Mouse (Mus musculus): ENCODE measurements around the gene Gm17334.
A peak's percentile ranks its signal among the peaks of the same experiment; 100 is the strongest.

Gm17334 gene

GRCm38 (mm10) chr11:53773087-53773486 is at the start of gene Gm17334:
Gene Gm17334, minus strand, starts transcription at chr11:53773187.
- DNase-seq (ENCODE audit: low read depth, low spot score) = no peak

- DNase-seq (ENCODE audit: low read depth, low spot score) = no peak
Observed at GRCm38 (mm10) chr11:53821945-53822338, 49.0 kb upstream of the Gm17334 start.

GRCm38 (mm10) chr11:53821230-53821944 is 48.4 kb upstream of the Gm17334 start:
- peak; percentile 72 for DNase-seq (ENCODE audit: low read depth, low spot score)

DNA sequence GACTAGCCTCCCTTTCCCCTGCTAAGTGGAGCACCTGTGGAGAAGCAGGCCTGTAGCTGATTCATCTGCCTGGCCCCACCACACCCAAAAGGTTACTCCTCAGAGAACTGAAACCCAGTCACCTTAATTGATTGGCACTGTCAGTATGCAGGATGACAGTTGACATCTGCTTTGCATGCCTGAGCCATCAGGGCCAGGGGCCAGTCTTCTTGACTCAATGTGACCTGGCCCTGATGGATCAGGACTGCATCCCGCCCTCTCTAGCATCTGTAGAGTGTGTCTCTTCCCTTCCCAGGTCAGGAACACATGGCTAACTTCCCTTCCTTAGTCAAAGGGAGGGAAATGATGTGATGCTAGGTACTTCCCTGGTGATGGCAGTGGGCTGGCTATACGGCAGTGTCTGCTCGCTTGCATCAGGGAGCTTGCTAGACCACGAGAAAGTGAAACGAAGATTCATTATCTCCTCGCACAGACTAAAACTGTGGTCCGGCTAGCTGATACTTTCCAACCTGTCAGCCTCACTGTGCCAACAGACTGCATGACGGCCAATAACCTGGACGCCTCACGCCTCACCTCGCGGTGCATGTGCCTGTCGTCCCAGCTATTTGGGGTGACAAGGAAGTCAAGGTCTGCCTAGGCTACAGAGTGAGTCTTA is 47.7 kb upstream of the Gm17334 start:
- DNase-seq (ENCODE audit: low read depth, low spot score) = no peak

- no peak for DNase-seq (ENCODE audit: low read depth, low spot score)
Observed at GRCm38 (mm10) chr11:53819511-53819910, 46.5 kb upstream of the Gm17334 start.

DNA sequence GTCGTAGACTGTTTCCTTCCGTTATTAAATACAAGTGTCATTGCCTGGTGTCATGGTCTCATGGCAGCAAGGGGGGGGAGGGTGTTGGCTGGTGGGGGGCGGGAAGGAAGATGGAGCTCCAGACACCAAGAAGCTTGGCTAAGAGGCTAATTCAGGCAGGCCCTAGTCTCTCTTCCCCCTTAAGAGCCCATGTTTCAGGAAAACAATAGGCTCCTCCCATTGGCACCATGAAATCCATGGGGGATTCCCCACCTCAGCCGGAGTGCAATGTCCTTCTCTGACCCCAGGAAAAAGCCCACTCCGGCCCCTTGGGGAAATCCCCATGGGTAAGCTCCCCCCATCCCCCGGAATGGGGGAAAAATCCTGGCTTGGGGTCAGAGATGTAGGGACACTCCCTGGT is 45.8 kb upstream of the Gm17334 start:
- no peak for DNase-seq (ENCODE audit: low read depth, low spot score)

GRCm38 (mm10) chr11:53816841-53817375 is 43.9 kb upstream of the Gm17334 start:
- DNase-seq (ENCODE audit: low read depth, low spot score) = no peak

DNA sequence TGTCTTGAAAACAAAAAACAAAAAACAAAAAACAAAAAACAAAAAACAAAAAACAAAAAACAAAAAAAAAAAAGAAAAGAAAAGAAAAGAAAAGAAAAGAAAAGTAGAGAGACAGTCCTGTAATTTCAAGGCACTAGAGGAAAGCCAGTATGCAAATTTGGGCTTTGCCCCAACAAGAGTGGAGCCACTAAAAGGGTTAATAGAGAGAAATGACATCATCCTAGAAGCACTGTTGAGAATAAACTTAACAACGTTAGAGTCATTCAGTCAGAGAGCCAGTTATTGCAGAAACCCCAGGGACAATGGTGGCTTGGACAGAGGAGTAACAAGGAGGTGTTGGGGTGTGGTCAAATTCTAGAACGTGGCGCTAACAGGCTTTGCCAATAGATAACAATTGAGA is 41.8 kb upstream of the Gm17334 start:
- DNase-seq (ENCODE audit: low read depth, low spot score) = no peak

DNA sequence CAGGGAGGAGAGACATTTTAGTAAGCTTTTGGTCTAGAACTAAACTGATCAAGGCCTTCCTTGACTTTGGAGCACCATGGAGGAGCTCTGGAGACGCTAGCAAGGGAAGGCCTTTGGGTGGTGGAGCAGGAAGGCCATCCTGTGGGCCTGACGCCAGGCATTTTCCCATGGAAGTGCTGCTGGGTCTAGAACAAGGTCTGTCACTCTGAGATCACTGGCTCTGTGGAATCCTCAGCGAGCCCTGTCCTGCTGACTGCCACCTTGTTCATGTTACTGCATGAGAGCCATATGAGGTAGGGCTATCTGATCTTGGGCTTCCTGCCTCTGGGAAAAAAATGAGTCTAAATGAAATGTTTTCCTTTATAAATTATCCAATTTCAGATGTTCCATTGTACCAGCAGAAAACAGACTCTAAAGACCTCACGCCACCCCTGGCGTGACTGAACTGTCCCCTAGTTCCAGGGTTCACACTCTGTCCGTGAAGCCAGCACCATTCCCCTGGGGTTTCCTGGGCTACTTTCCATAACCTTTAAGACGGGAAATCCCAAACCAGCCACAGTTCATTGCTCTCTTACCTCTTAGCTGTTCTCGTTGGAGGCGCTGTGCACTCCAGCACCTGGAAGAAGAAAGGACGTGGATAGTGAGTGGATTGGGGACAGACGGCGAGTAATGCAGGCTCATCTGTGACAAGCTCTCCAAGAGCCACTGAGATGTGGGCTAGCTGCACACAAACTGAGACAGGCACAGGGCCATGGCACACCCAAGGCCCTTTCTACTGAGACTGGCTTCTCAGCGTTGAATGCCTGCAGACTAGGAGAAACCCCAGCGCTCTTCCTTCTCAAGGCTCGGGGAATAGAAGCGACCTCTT is 40.2 kb upstream of the Gm17334 start:
- no peak for DNase-seq (ENCODE audit: low read depth, low spot score)

- no peak for DNase-seq (ENCODE audit: low read depth, low spot score)
Observed at GRCm38 (mm10) chr11:53811312-53811711, 38.3 kb upstream of the Gm17334 start.

DNA sequence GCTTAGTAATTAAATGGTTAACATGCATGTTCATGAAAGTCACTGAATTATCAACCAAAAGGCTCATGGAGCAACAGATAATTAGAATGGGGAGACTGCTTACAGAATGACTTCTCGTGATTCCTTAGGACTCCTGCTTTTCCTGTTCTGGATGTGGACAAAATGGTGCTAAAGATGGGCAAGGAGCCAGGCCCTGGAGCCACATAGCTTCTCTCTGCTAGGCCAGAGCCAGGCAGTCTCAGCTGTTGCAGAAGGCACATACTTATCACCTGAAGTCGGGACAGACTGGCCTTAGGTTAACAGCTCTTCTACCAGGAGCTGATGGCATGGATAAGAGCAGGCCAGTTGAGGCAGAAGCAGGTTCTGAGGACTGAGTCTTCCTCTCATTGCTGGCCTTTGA is 37.8 kb upstream of the Gm17334 start:
- DNase-seq (ENCODE audit: low read depth, low spot score) = peak; percentile 47

DNA sequence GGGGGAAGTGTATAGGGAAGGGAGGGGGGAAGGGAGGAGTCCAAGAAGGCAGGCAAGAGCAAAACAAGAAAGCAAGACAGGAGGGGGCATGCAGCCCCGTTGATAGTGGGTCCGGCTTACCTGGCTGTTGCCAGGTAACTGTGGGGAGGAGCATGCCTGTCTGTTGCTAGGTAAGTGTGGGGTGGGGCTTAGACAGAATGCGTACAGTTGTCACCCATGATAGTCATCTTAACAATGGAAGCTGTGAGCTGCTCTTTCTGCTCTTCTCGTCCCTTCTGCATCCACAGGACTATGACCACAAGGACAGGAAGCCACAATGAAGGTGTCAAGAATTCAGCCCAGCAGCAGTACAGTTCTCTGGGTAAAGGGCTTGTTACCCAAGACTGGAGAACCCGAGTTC is 37.2 kb upstream of the Gm17334 start:
- DNase-seq (ENCODE audit: low read depth, low spot score) = no peak

- no peak for DNase-seq (ENCODE audit: low read depth, low spot score)
Observed at GRCm38 (mm10) chr11:53809354-53809753, 36.4 kb upstream of the Gm17334 start.

- DNase-seq (ENCODE audit: low read depth, low spot score) = no peak
Observed at GRCm38 (mm10) chr11:53805786-53806185, 32.8 kb upstream of the Gm17334 start.

DNA sequence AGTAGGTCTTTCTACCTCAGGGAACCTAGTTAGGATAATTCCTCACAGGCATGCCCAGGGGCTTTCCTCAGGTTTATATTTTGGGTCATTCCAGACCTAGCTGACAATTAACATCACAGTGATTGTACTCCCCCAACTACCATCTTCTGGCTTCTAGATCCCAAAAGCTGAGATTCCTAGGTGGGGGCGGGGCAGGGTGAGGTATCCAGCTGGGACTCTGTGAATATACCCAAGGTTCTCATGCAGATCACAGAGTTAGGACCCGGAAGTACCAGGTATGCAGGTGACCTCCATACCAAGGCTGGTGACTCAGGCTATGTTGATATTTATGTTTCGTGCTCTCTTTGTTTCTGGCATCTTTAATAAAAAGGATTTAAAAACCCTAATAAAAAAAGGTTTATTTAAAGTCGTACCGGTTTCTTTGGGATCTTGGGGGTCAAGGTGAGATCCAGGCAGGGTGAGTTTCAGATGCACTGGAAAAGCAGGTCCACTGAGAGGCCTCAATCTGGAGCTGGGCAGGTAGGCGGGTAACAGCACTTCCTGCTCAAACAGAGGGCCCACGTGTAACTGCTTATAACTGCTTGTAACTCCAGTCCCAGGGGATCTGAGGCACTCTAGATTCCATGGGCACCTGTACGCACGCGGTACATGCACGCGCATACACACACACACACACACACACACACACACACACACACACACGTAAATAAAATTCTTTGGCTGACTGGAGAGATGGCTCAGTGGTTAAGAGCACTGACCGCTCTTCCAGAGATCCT is 31.8 kb upstream of the Gm17334 start:
- DNase-seq (ENCODE audit: low read depth, low spot score) = no peak

GRCm38 (mm10) chr11:53803494-53803893 is 30.5 kb upstream of the Gm17334 start:
- DNase-seq (ENCODE audit: low read depth, low spot score) = no peak

DNA sequence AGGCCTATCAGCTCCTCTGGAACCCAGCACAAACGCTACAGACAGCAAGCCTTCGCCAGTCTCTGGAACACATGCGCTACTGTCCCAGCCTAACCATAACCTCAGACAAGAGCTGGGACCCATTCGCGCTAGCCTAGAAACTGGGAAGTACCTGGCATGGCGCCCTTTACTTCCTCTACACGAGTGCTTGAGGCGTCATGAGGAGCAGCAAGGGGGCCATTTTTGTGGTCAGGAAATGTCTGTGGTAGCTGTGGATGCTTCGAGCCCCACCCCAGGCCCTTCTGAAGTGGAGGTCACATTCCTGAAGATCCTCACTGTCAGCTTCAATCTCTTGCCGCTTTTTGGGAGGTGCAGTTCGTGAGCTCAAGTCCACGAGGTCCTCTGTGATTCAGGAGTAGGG is 30.1 kb upstream of the Gm17334 start:
- DNase-seq (ENCODE audit: low read depth, low spot score) = peak; percentile 91

- no peak for DNase-seq (ENCODE audit: low read depth, low spot score)
Observed at GRCm38 (mm10) chr11:53800975-53801374, 28.0 kb upstream of the Gm17334 start.

DNA sequence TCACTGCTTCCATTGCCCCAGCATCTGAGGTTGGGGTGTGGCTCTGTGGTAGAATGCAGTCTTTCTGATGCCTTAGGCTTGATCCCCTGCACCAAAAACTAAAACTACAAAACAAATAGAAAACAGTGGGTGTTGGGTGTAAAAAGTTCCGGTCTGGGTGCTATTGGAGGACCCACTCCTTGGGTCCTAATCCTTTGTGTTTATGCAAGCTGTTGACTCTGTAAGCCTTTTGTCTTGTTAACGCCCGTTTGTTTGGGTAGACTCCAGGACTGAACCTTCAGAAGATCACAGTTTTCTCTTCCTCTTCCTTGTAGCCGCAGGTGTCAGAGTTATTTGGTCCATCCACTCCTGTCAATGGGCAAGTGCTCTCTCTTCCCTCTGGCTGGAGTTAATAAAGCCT is 27.0 kb upstream of the Gm17334 start:
- DNase-seq (ENCODE audit: low read depth, low spot score) = no peak

- peak; percentile 52 for DNase-seq (ENCODE audit: low read depth, low spot score)
Observed at GRCm38 (mm10) chr11:53798041-53798711, 25.2 kb upstream of the Gm17334 start.

DNA sequence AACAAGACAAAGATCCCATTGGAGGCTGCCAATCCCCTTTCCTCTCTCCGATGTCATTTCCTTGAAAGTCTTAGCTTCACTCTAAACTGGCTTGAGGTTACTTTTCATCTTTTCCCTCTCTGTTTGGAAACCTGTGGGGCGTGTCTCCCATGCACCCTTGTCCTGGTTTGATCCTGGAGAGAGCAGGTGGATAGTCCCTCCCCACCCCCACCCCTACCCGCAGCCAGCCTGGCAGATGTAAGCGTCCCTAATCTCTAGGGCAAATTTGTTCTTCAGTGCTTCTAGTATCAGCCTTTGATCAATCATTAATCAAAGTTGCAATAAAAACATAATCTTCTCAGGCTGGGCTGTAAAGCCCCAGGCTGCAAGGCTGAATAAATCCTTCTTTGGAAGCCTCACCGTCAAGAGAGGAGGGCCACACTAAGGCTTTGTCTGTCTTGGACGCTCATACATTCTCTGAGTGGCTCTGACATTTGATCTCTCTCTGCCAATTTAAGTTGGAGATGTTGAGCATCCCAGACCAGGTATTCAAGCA is 24.5 kb upstream of the Gm17334 start:
- DNase-seq (ENCODE audit: low read depth, low spot score) = no peak

Data from 3T3-L1 (cell line).